Mouse (Mus musculus) cerebellum, adult 2 months (tissue): ENCODE measurements at regions not wholly inside any gene's neighbourhood (a gene's known extent, or its start where the extent isn't known, plus 50 kb on each side); places are given as distances from the start of the nearest gene placed in this dataset.

Experiments
- DNase-seq, 2 experiments: peaks; one replicate each; pipeline ENCODE4 v3.0.0; 2021
- H3K27ac ChIP-seq: fragments of 200-500 bp; 2 replicates; pipeline ENCODE4 v1.5.1; 2012; ENCODE audit warnings: low read length, control low read depth, inconsistent platforms; ENCODE audit not compliant: insufficient read depth
- H3K27me3 ChIP-seq: fragments of 200-500 bp; 2 replicates; pipeline ENCODE4 v1.6.1; 2012; ENCODE audit warnings: inconsistent platforms, mild to moderate bottlenecking, low read length, moderate library complexity; ENCODE audit not compliant: control insufficient read depth, insufficient read depth
- H3K4me1 ChIP-seq: fragments of 200-500 bp; 2 replicates; pipeline ENCODE4 v1.6.1; 2011; ENCODE audit warnings: low read length; ENCODE audit not compliant: control insufficient read depth, insufficient read depth
- H3K4me3 ChIP-seq: fragments of 200-500 bp; replicated peaks from 2 replicates; pipeline ENCODE3; 2011; ENCODE audit warnings: mild to moderate bottlenecking, low read depth, low read length, control low read depth; ENCODE audit not compliant: insufficient read depth
- CTCF ChIP-seq: fragments of 200-500 bp; IDR thresholded peaks from 2 replicates; pipeline ENCODE4 v1.5.1; 2011; ENCODE audit warnings: low read depth, mild to moderate bottlenecking, control low read depth, low read length, moderate library complexity, borderline replicate concordance; ENCODE audit not compliant: insufficient read depth
- POLR2A ChIP-seq: fragments of 200-500 bp; IDR thresholded peaks from 2 replicates; pipeline ENCODE4 v1.6.1; 2011; ENCODE audit warnings: low read length, control low read depth, borderline replicate concordance; ENCODE audit not compliant: insufficient read depth
- WGBS: fragments of 180-500 bp; shearing (Covaris S2); methylation state at CpG from one replicate; pipeline ENCODE4 v1.1.7; 2018; 5-methylcytosine and 5-hydroxymethylcytosine counted together

GRCm38 (mm10) chr6:50742009-50742408 lies 87.8 kb upstream of the Npvf start:
- Histone ChIP-seq H3K4me1 (no peaks in the 10 kb centered on the region; the same call in 1 of the 2 replicates), H3K27ac (no peak overlapping the region), H3K27me3 (no peaks in the 10 kb centered on the region), H3K4me3 (no peak overlapping the region)
- DNase-seq, result no peak
- TF ChIP-seq CTCF (no peak), POLR2A (no peak)
- WGBS, result 41% methylated on average over 4 of the region's 4 CpGs

- no peak for DNase-seq
- H3K27ac ChIP-seq, result no peak overlapping the region
- WGBS, result 85% methylated on average over 6 of the region's 6 CpGs
- H3K4me1 ChIP-seq, result no peaks in the 10 kb centered on the region; the same call in 1 of the 2 replicates
- H3K27me3 ChIP-seq, result no peaks in the 10 kb centered on the region
- TF ChIP-seq POLR2A, result no peak
- no peak for TF ChIP-seq CTCF
- no peak overlapping the region for H3K4me3 ChIP-seq
Observed at GRCm38 (mm10) chr6:50744462-50745166, 90.4 kb upstream of the Npvf start.

- no peaks in the 10 kb centered on the region; the same call in 1 of the 2 replicates for H3K27me3 ChIP-seq
- TF ChIP-seq POLR2A (no peak), CTCF (no peak)
- no peak overlapping the region for H3K4me3 ChIP-seq
- 87% methylated on average over 7 of the region's 7 CpGs for WGBS
- H3K4me1 ChIP-seq, result no peaks in the 10 kb centered on the region
- no peak for DNase-seq
- H3K27ac ChIP-seq, result no peak overlapping the region
Observed at GRCm38 (mm10) chr6:50753151-50753550, 98.9 kb upstream of the Npvf start.

- no peak overlapping the region for H3K27ac ChIP-seq
- no peaks in the 10 kb centered on the region for H3K4me1 ChIP-seq
- no peak overlapping the region for H3K4me3 ChIP-seq
- no peaks in the 10 kb centered on the region; the same call in 1 of the 2 replicates for H3K27me3 ChIP-seq
- no peak for DNase-seq
- TF ChIP-seq CTCF (no peak), POLR2A (no peak)
- WGBS, result 95% methylated on average over 12 of the region's 12 CpGs
Observed at GRCm38 (mm10) chr6:50754786-50755185, 100.5 kb upstream of the Npvf start.

- no peaks in the 10 kb centered on the region for H3K4me1 ChIP-seq
- H3K27ac ChIP-seq, result no peak overlapping the region
- H3K4me3 ChIP-seq, result no peak overlapping the region
- no peak for DNase-seq
- H3K27me3 ChIP-seq, result no peaks in the 10 kb centered on the region
- 19% methylated on average over 6 of the region's 6 CpGs for WGBS
- TF ChIP-seq POLR2A (no peak), CTCF (no peak)
Observed at GRCm38 (mm10) chr6:50760367-50760766, 106.1 kb upstream of the Npvf start.

- no peak overlapping the region for H3K27ac ChIP-seq
- no peaks in the 10 kb centered on the region for H3K27me3 ChIP-seq
- no peak overlapping the region for H3K4me3 ChIP-seq
- no peak for TF ChIP-seq POLR2A
- no peak for TF ChIP-seq CTCF
- H3K4me1 ChIP-seq, result no peaks in the 10 kb centered on the region
- 83% methylated on average over 4 of the region's 4 CpGs for WGBS
- peak; percentile 20 to 68 for DNase-seq
Observed at GRCm38 (mm10) chr6:50763121-50763520, 108.9 kb upstream of the Npvf start.

- WGBS, result 49% methylated on average over 14 of the region's 14 CpGs
- TF ChIP-seq CTCF (no peak), POLR2A (no peak)
- no peaks in the 10 kb centered on the region for H3K4me1 ChIP-seq
- no peak for DNase-seq
- no peaks in the 10 kb centered on the region for H3K27me3 ChIP-seq
- no peak overlapping the region for H3K4me3 ChIP-seq
- no peak overlapping the region for H3K27ac ChIP-seq
Observed at GRCm38 (mm10) chr6:50766442-50766915, 112.2 kb upstream of the Npvf start.

- TF ChIP-seq CTCF, result no peak
- Histone ChIP-seq H3K4me1 (no peaks in the 10 kb centered on the region), H3K4me3 (no peak overlapping the region), H3K27ac (no peak overlapping the region), H3K27me3 (no peaks in the 10 kb centered on the region)
- no peak for DNase-seq
- WGBS, result 85% methylated on average over 6 of the region's 6 CpGs
Observed at GRCm38 (mm10) chr6:50767126-50767525, 112.9 kb upstream of the Npvf start.
